Mouse (Mus musculus): ENCODE results near the gene Acaca. TPM values are rescaled to one million over a fixed set of nuclear protein-coding genes. Genes with fewer than 3 reads are reported as not detected.

Gene Acaca
- polyA plus RNA-seq, 1 experiment = 38.5 TPM

- Histone ChIP-seq H3K4me1 (ENCODE audit: control insufficient read depth, insufficient read depth, low read length) (no peaks in the 10 kb centered on the region), H3K27ac (ENCODE audit: insufficient read depth, low read depth, low read length) (no peak overlapping the region), H3K36me3 (ENCODE audit: control insufficient read depth, insufficient read depth, low read length) (no peaks in the 10 kb centered on the region), H3K4me3 (ENCODE audit: insufficient read depth, low read depth, low read length) (no peak overlapping the region), H3K27me3 (replicated peaks; ENCODE audit: control insufficient read depth, insufficient read depth, low read length) (no peaks in the 10 kb centered on the region)
- 71% methylated on average over 10 of the region's 10 CpGs for WGBS
- no peak for DNase-seq
- TF ChIP-seq CTCF (conservative IDR thresholded peaks at IDR 0.05; ENCODE audit: insufficient read depth, insufficient read length, low read depth, low read length) (no peak), POLR2A (IDR thresholded peaks at IDR 0.05; ENCODE audit: low read depth, low read length) (no peak)
Measured at GRCm38 (mm10) chr11:84145201-84145798, 15.8 kb downstream of the Acaca start.

- no peak overlapping the region for H3K4me3 ChIP-seq (ENCODE audit: insufficient read depth, low read depth, low read length)
- H3K27me3 ChIP-seq (replicated peaks; ENCODE audit: control insufficient read depth, insufficient read depth, low read length) = no peaks in the 10 kb centered on the region
- peak; percentile 70 for DNase-seq
- H3K4me1 ChIP-seq (ENCODE audit: control insufficient read depth, insufficient read depth, low read length) = no peaks in the 10 kb centered on the region
- no peak overlapping the region for H3K27ac ChIP-seq (ENCODE audit: insufficient read depth, low read depth, low read length)
- WGBS = 44% methylated on average over 3 of the region's 3 CpGs
- TF ChIP-seq CTCF (conservative IDR thresholded peaks at IDR 0.05; ENCODE audit: insufficient read depth, insufficient read length, low read depth, low read length) (no peak), POLR2A (IDR thresholded peaks at IDR 0.05; ENCODE audit: low read depth, low read length) (no peak)
- no peaks in the 10 kb centered on the region for H3K36me3 ChIP-seq (ENCODE audit: control insufficient read depth, insufficient read depth, low read length)
Measured at GRCm38 (mm10) chr11:84146081-84146480, 16.6 kb downstream of the Acaca start.

- no peaks in the 10 kb centered on the region for H3K36me3 ChIP-seq (ENCODE audit: control insufficient read depth, insufficient read depth, low read length)
- TF ChIP-seq POLR2A (IDR thresholded peaks at IDR 0.05; ENCODE audit: low read depth, low read length) (no peak), CTCF (conservative IDR thresholded peaks at IDR 0.05; ENCODE audit: insufficient read depth, insufficient read length, low read depth, low read length) (peak; percentile 45; the same call in 1 of the 2 replicates)
- no peak overlapping the region for H3K27ac ChIP-seq (ENCODE audit: insufficient read depth, low read depth, low read length)
- H3K4me1 ChIP-seq (ENCODE audit: control insufficient read depth, insufficient read depth, low read length) = no peaks in the 10 kb centered on the region
- DNase-seq = no peak
- H3K27me3 ChIP-seq (replicated peaks; ENCODE audit: control insufficient read depth, insufficient read depth, low read length) = no peaks in the 10 kb centered on the region
- H3K4me3 ChIP-seq (ENCODE audit: insufficient read depth, low read depth, low read length) = no peak overlapping the region
- WGBS = 71% methylated on average over 2 of the region's 2 CpGs
Measured at GRCm38 (mm10) chr11:84150884-84151283, 21.4 kb downstream of the Acaca start.

- TF ChIP-seq POLR2A (IDR thresholded peaks at IDR 0.05; ENCODE audit: low read depth, low read length) = no peak
- TF ChIP-seq CTCF (conservative IDR thresholded peaks at IDR 0.05; ENCODE audit: insufficient read depth, insufficient read length, low read depth, low read length) = no peak
- DNase-seq = no peak
- 90% methylated on average over 4 of the region's 4 CpGs for WGBS
- no peaks in the 10 kb centered on the region for H3K4me1 ChIP-seq (ENCODE audit: control insufficient read depth, insufficient read depth, low read length)
- no peak overlapping the region for H3K27ac ChIP-seq (ENCODE audit: insufficient read depth, low read depth, low read length)
- no peaks in the 10 kb centered on the region for H3K36me3 ChIP-seq (ENCODE audit: control insufficient read depth, insufficient read depth, low read length)
- H3K27me3 ChIP-seq (replicated peaks; ENCODE audit: control insufficient read depth, insufficient read depth, low read length) = no peaks in the 10 kb centered on the region
- no peak overlapping the region for H3K4me3 ChIP-seq (ENCODE audit: insufficient read depth, low read depth, low read length)
Measured at GRCm38 (mm10) chr11:84156535-84157262, 27.2 kb downstream of the Acaca start.

GRCm38 (mm10) chr11:84164123-84164522 lies 34.7 kb downstream of the Acaca start:
- Histone ChIP-seq H3K4me3 (ENCODE audit: insufficient read depth, low read depth, low read length) (no peak overlapping the region), H3K36me3 (ENCODE audit: control insufficient read depth, insufficient read depth, low read length) (no peaks in the 10 kb centered on the region), H3K27ac (ENCODE audit: insufficient read depth, low read depth, low read length) (no peak overlapping the region), H3K4me1 (ENCODE audit: control insufficient read depth, insufficient read depth, low read length) (no peaks in the 10 kb centered on the region), H3K27me3 (replicated peaks; ENCODE audit: control insufficient read depth, insufficient read depth, low read length) (no peaks in the 10 kb centered on the region; the same call in 1 of the 2 replicates)
- DNase-seq = no peak
- WGBS = 80% methylated on average over 6 of the region's 6 CpGs
- TF ChIP-seq CTCF (conservative IDR thresholded peaks at IDR 0.05; ENCODE audit: insufficient read depth, insufficient read length, low read depth, low read length) = no peak
- no peak for TF ChIP-seq POLR2A (IDR thresholded peaks at IDR 0.05; ENCODE audit: low read depth, low read length)

GRCm38 (mm10) chr11:84164561-84164960 lies 35.1 kb downstream of the Acaca start:
- H3K27ac ChIP-seq (ENCODE audit: insufficient read depth, low read depth, low read length) = no peak overlapping the region

GRCm38 (mm10) chr11:84167046-84167526 lies 37.6 kb downstream of the Acaca start, which contains the start of gene Gm11437:
Gm11437 (minus strand) TSS chr11:84167476.
- Histone ChIP-seq H3K36me3 (ENCODE audit: control insufficient read depth, insufficient read depth, low read length) (no peaks in the 10 kb centered on the region), H3K27me3 (replicated peaks; ENCODE audit: control insufficient read depth, insufficient read depth, low read length) (no peaks in the 10 kb centered on the region; the same call in 1 of the 2 replicates), H3K4me1 (ENCODE audit: control insufficient read depth, insufficient read depth, low read length) (no peaks in the 10 kb centered on the region), H3K4me3 (ENCODE audit: insufficient read depth, low read depth, low read length) (no peak within 1 kb of the TSS), H3K27ac (ENCODE audit: insufficient read depth, low read depth, low read length) (no peak within 1 kb of the TSS)
- WGBS = 78% methylated on average over 5 of the region's 5 CpGs
- no peak for TF ChIP-seq CTCF (conservative IDR thresholded peaks at IDR 0.05; ENCODE audit: insufficient read depth, insufficient read length, low read depth, low read length)
- TF ChIP-seq POLR2A (IDR thresholded peaks at IDR 0.05; ENCODE audit: low read depth, low read length) = no peak
- no peak for DNase-seq

More at GRCm38 (mm10) chr11:84164561-84164960, 35.1 kb downstream of the Acaca start:
- TF ChIP-seq CTCF (conservative IDR thresholded peaks at IDR 0.05; ENCODE audit: insufficient read depth, insufficient read length, low read depth, low read length) (no peak), POLR2A (IDR thresholded peaks at IDR 0.05; ENCODE audit: low read depth, low read length) (no peak)
- Histone ChIP-seq H3K4me1 (ENCODE audit: control insufficient read depth, insufficient read depth, low read length) (no peaks in the 10 kb centered on the region), H3K4me3 (ENCODE audit: insufficient read depth, low read depth, low read length) (no peak overlapping the region), H3K27me3 (replicated peaks; ENCODE audit: control insufficient read depth, insufficient read depth, low read length) (no peaks in the 10 kb centered on the region; the same call in 1 of the 2 replicates), H3K36me3 (ENCODE audit: control insufficient read depth, insufficient read depth, low read length) (no peaks in the 10 kb centered on the region)
- 64% methylated on average over 4 of the region's 4 CpGs for WGBS
- DNase-seq = no peak

All from kidney, adult 2 months (tissue).